Mouse (Mus musculus) G1E (cell line): ENCODE results near the gene Patj. TPM values are rescaled to one million over a fixed set of nuclear protein-coding genes. Genes with fewer than 3 reads are reported as not detected.

Experiments
- ATAC-seq: 2 replicates; pipeline ENCODE4 v1.8.0; 2016; ENCODE audit warnings: mild to moderate bottlenecking; ENCODE audit not compliant: insufficient number of reproducible peaks, poor library complexity, low FRiP score, severe bottlenecking; ENCODE audit errors: extremely low read depth
- DNase-seq: peaks from one replicate; pipeline ENCODE4 v3.0.0; 2012; ENCODE audit warnings: low spot score
- H3K27me3 ChIP-seq: 2 replicates; pipeline ENCODE4 v1.6.1; 2012; ENCODE audit warnings: mild to moderate bottlenecking, low read length, inconsistent platforms; ENCODE audit not compliant: insufficient read depth
- H3K36me3 ChIP-seq: replicated peaks from 2 replicates; pipeline ENCODE3; 2012; ENCODE audit warnings: mild to moderate bottlenecking, inconsistent platforms
- H3K4me1 ChIP-seq: 2 replicates; pipeline ENCODE4 v1.6.1; 2012; ENCODE audit warnings: low read depth, low read length, inconsistent platforms, mixed read lengths; ENCODE audit not compliant: insufficient read depth
- H3K4me3 ChIP-seq: 2 replicates; pipeline ENCODE4 v1.5.1; 2012; ENCODE audit warnings: low read depth, mild to moderate bottlenecking, inconsistent platforms, low read length, moderate library complexity, mixed read lengths
- H3K9me3 ChIP-seq: replicated peaks from 2 replicates; pipeline ENCODE4 v1.6.1; 2012; ENCODE audit warnings: inconsistent platforms
- CTCF ChIP-seq: IDR thresholded peaks from 2 replicates; pipeline ENCODE4 v1.5.1; 2012; ENCODE audit warnings: low read depth, low read length, inconsistent platforms, mixed read lengths
- GATA1 ChIP-seq: IDR thresholded peaks from 2 replicates; pipeline ENCODE4 v1.6.1; 2012; ENCODE audit warnings: borderline replicate concordance, low read length, inconsistent platforms, mixed read lengths
- GATA2 ChIP-seq: IDR thresholded peaks from 2 replicates; pipeline ENCODE4 v1.6.1; 2012; ENCODE audit warnings: low read depth, low read length, inconsistent platforms, borderline replicate concordance
- POLR2AphosphoS5 ChIP-seq: IDR thresholded peaks from 2 replicates; pipeline ENCODE4 v1.6.1; 2012; ENCODE audit warnings: low read depth, low read length, inconsistent platforms; ENCODE audit not compliant: insufficient replicate concordance
- TAL1 ChIP-seq: conservative IDR thresholded peaks from 2 replicates; pipeline ENCODE4 v1.6.1; 2012; ENCODE audit warnings: low read depth, low read length, inconsistent platforms, mixed read lengths
- polyA plus RNA-seq: library from polyadenylated mRNA; stranded (reverse); fragments of >175 nt; gene quantifications from 2 replicates; pipeline ENCODE4 v1.2.3, GENCODE M21; 2012
- total RNA-seq, 2 experiments: library from RNA; stranded (forward) in 1 of 2; stranded (reverse) in 1 of 2; fragments of 200-1000 nt in 1 of 2; fragments of >200 nt in 1 of 2; fragmentation: Nextera tagmentation in 1 of 2; gene quantifications; 2 replicates each; pipeline ENCODE4 v1.2.3; 2014 to 2017

The Patj gene
- total RNA-seq (2014; fragmentation: Nextera tagmentation), result 0.34 TPM in 1 of 2 replicates, not detected in the other
- total RNA-seq (2017), result 0.82 and 2.0 TPM in 2 replicates
- not detected in 2 replicates for polyA plus RNA-seq

- TF ChIP-seq GATA1, result no peak
- no peak for TF ChIP-seq POLR2AphosphoS5
- no peak for TF ChIP-seq TAL1
- TF ChIP-seq CTCF, result no peak
- TF ChIP-seq GATA2, result no peak
- Histone ChIP-seq H3K4me3 (no peak within 1 kb of the TSS; the same call in 1 of the 2 replicates), H3K4me1 (no peaks in the 10 kb centered on the region), H3K36me3 (no peaks in the 10 kb centered on the region), H3K9me3 (peaks cover 10% of the 10 kb centered on the region), H3K27me3 (no peaks in the 10 kb centered on the region)
- no peak for ATAC-seq
- DNase-seq, result no peak
Observed at GRCm38 (mm10) chr4:98395690-98396437, at the start of gene Patj. Gene Patj (plus strand): TSS chr4:98395785.

DNA sequence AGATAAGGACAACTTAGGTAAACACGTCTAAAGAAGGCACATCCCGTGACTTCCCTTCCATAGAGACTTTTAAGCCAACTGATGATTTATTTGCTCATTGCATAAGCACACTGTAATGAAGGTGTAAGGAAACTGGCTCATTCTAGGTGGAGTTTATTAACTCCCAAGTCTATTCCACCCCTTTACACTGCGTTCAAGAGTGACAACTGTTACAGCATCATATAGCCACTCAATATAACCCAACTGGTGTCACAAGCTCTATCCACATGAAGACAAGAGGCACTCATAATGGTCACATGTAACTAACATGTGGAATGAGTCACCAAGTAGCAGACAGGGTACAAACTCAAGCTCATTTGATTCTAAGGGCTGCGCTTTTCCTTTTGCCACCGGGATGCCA is 47.0 kb upstream of the Patj start:
- no peaks in the 10 kb centered on the region for H3K27me3 ChIP-seq
- DNase-seq, result no peak
- peaks cover 14% of the 10 kb centered on the region for H3K9me3 ChIP-seq
- no peak overlapping the region for H3K4me3 ChIP-seq
- no peaks in the 10 kb centered on the region for H3K36me3 ChIP-seq
- ATAC-seq, result no peak
- H3K4me1 ChIP-seq, result no peaks in the 10 kb centered on the region
- TF ChIP-seq POLR2AphosphoS5, result no peak
- TF ChIP-seq GATA2, result no peak
- TF ChIP-seq CTCF, result no peak
- TF ChIP-seq TAL1, result no peak
- no peak for TF ChIP-seq GATA1

DNA sequence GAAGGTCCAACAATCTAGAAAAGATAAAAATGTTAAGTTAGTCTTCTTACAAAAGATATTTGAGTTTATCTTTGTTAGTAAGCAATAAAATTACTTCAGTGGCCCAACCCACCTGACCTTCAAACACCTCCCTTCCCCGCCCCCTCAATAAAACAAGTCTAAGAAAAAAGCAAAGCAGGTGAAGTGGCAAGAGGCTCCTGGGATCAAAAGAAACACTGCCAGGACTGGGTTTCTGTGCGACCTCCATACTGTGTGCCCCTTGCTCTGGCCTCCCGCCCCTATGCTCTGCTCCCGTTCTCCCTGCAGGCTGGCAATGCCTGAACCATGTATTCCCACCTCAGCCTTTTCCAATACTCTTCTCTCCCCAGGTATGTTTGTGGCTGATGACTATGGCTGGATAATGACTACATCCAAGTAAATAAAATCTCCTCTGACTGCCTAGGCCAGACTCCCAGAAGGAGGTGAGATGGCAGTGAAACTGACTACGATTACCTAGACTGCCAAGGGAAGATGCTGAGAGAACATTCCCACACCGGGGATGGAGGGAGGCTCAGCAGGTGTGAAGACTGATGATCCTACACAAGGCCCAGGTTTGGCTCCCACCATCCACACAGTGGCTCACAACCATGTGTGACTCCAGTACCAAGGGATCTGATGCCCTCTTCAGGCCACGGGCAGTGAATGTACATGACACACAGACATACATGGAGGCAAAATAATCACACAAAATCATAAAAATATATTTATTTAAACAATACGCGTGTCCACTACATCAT is 37.4 kb upstream of the Patj start:
- ATAC-seq, result no peak
- H3K4me1 ChIP-seq, result no peaks in the 10 kb centered on the region
- peaks cover 11% of the 10 kb centered on the region for H3K9me3 ChIP-seq
- H3K4me3 ChIP-seq, result no peak overlapping the region
- H3K27me3 ChIP-seq, result no peaks in the 10 kb centered on the region
- no peak for DNase-seq
- no peak for TF ChIP-seq GATA1
- TF ChIP-seq GATA2, result no peak
- TF ChIP-seq CTCF, result no peak
- no peak for TF ChIP-seq TAL1
- TF ChIP-seq POLR2AphosphoS5, result no peak
- peaks cover 36% of the 10 kb centered on the region for H3K36me3 ChIP-seq

GRCm38 (mm10) chr4:98375401-98375800 is 20.2 kb upstream of the Patj start:
- TF ChIP-seq GATA1 (no peak), POLR2AphosphoS5 (no peak), GATA2 (no peak), CTCF (no peak), TAL1 (no peak)
- Histone ChIP-seq H3K27me3 (no peaks in the 10 kb centered on the region), H3K4me3 (no peak overlapping the region), H3K36me3 (peaks cover 28% of the 10 kb centered on the region), H3K4me1 (no peaks in the 10 kb centered on the region), H3K9me3 (peaks cover 8% of the 10 kb centered on the region)
- DNase-seq (no peak), ATAC-seq (no peak)

DNA sequence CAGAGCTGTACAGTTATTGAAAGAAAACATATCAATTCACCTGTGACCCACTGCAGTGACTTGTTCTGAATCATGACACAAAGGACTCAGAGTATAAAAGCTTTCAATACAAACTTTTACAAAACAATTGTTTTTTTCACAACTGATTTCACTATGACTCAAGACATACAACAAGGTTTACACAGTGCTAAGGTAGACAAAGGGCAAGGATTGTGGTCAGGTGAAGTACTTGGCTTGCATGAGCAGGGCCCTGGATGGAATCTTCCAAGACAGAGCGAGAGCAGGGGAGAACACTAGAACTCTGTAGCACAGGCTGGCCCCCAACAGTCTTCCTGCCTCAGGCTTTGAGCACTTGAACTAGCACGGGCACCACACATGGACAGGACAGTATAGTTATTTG is 18.6 kb upstream of the Patj start:
- Histone ChIP-seq H3K36me3 (peaks cover 22% of the 10 kb centered on the region), H3K9me3 (peaks cover 8% of the 10 kb centered on the region), H3K4me1 (no peaks in the 10 kb centered on the region), H3K4me3 (no peak overlapping the region), H3K27me3 (no peaks in the 10 kb centered on the region)
- DNase-seq (no peak), ATAC-seq (no peak)
- no peak for TF ChIP-seq TAL1
- TF ChIP-seq GATA1, result no peak
- no peak for TF ChIP-seq POLR2AphosphoS5
- TF ChIP-seq CTCF, result no peak
- no peak for TF ChIP-seq GATA2

- peak; percentile 55 for DNase-seq
Observed at GRCm38 (mm10) chr4:98382716-98383424, 12.7 kb upstream of the Patj start, which contains the start of gene Tm2d1. Gene Tm2d1 (minus strand): TSS chr4:98383306.

More at GRCm38 (mm10) chr4:98382716-98383424, 12.7 kb upstream of the Patj start, which contains the start of gene Tm2d1:
- H3K4me3 ChIP-seq, result peak within 1 kb of the TSS; percentile 82
- no peaks in the 10 kb centered on the region for H3K27me3 ChIP-seq
- no peak for TF ChIP-seq TAL1
- TF ChIP-seq CTCF, result no peak
- TF ChIP-seq GATA2, result no peak
- no peak for TF ChIP-seq POLR2AphosphoS5
- TF ChIP-seq GATA1, result no peak
- H3K9me3 ChIP-seq, result peaks cover 10% of the 10 kb centered on the region; the same call in 1 of the 2 replicates
- H3K36me3 ChIP-seq, result peaks cover 11% of the 10 kb centered on the region
- H3K4me1 ChIP-seq, result no peaks in the 10 kb centered on the region
- ATAC-seq, result peak; percentile 86
